Mouse (Mus musculus): ENCODE measurements around the gene Tdg.
A peak's percentile ranks its signal among the peaks of the same experiment; 100 is the strongest.

The Tdg gene

DNA sequence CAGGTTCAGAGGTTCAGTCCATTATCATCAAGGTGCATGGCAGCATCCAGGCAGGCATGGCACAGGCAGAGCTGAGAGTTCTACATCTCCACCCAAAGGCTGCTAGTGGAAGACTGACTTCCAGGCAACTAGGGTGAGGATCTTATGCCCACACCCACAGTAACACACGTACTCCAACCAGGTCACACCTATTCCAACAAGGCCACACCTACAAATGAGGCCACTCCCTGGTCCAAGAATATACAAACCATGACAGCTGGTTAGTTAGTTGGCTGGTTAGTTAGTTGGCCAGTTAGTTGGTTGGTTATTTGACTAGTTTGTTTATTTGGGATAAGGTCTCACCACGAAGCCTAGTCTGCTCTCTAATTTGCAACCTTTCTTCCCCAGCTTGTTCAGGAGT, 33.7 kb downstream of the Tdg start:
- DNase-seq = peak; percentile 78

DNA sequence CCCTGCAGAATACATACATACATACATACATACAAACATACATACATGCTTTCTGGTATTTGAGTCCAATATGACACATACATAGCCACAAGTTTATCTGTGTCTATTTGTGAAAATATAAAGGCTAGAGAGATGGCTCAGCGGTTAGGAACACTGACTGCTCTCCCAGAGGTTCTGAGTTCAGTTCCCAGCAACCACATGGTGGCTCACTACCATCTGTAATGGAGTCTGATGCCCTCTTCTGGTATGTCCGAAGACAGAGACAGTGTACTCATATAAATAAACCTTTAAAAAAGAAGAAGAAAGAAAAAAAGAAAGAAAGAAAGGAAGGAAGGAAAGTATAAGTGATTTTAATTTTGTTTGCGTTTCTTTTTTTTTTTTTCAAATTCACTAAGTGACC, 36.3 kb downstream of the Tdg start:
- DNase-seq = peak; percentile 29

DNA sequence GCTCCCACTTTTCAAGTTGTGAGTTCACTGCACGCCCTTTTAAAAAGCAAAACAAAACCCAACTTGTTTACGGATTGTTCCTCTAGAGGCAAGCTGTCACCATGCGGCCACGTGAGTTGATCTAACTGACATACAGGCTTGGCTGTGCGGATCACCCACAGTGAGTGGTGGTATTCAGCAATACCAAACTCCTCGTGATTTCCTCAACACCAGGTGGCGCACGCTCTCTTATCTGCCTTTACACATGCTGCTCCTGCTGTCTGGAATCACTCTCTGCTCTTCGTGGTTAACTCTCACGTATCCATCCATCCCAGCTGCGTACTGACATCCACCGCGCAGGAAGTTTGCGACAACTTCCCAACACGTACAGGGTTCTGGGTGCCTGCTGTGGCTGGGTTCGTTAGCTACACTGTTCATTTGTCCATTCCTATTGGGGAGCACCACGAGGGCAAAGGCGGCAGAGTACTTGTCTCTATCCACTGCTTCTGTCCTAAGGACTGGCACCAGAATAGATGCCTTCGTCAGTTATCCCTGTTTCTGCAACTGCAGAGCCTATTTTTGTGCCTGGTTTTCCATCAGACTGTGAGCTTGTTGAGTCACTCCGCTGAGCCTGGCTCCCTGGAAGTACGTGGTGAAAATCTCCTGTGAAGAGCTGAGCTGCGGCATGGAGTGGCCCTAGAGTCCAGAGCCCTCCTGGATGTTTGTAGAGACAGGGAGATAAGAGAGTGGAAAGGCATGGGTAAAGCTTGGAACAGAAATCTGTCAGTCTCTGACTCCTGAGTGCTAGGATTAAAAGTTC, 37.0 kb downstream of the Tdg start:
- DNase-seq = peak; percentile 98

DNA sequence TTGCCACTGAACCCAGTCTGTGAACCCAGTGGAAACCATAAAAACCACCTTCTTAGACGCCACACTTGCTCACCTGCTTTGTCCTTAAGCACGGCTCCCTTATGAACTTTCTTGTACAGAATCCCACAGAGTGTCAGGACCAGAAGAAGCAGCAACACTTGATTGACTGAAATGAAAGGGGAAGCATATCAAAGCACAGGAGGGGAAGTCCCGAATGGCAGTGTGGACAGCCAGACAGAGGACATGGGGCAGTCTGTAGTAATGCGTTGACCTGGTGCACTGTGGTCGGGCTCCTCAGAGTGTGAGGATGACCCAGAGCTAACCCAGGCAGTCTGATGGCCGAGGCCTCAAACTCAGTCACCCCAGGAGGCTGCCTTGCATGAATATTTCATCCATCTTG, 40.6 kb downstream of the Tdg start:
- DNase-seq = peak; percentile 71

DNA sequence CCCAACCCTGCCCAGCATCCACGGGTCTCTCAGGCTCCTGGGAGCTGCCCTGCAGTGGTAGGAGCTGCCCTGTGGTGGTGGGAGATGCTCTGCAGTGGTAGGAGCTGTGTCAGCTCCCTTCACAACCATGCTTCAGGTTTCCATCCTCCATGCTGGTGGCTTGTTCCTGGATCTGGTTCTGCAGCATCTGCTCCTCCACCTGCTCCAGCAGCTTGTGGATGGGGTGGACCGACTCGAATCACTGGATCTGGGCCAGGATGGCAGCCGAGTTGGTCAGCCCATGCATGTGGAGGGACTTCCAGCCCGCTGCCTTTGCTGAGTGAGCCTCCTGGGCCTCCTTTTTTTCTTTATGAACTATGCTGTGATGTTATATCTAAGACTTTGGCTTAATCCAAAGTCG, 47.3 kb downstream of the Tdg start:
- peak; percentile 86 for DNase-seq

DNA sequence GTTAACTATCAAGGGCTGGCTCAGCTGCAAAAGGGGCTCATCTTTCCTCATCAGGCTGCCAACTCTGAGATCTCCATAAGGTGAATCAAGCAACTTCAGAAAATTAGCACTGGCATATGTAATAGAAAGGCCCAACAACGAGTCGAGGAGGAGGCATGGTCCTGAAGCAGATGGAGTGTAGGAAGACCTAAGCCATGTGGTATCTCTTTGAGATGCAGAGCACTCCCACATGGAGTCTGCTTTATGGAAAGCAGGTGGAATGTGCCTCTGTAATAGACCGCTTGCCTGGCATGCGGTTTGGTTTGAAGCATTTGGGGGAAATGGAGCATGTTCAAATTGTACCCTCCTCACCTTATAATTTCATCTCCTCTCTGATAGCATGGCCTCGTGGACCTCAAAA, 51.1 kb downstream of the Tdg start:
- DNase-seq = no peak

DNA sequence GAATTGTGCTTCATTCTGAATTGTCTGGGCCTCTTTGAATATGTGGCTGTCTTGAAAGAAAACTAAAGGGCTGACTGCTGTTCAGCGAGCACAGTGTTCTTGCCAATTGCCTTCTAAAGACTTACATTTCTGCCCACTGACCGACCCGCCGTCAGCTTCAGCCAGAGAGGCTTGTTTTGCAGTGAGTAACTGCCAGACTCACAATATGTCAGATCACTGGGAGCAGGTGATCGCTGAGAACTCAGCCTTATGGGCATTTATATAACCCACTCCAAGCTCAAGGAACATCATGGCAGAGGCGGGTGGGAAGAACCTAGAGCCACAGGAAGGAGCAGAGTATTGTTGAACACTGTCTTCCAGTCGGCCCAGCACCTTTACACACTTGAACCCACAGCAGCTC, 52.0 kb downstream of the Tdg start:
- peak; percentile 70 for DNase-seq

DNA sequence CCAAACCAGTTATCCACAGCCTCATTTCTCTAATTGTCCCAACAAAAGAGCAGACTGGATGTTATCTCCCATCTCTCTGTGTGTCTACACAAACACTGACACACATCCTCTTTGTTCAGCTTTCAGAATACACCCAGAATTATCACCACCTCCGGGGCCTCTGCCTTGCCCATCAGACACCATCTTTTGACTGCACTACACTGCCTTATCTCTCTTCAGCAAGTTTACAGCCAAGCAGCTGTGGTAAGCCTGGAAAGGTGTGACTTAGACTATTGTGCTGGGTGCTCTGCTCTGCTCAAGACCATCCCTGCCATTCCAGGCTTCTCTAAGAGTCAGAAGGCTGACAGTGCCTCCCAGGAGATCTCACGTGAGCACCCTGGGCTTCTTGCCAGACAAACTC, 55.8 kb downstream of the Tdg start:
- DNase-seq = peak; percentile 36

DNA sequence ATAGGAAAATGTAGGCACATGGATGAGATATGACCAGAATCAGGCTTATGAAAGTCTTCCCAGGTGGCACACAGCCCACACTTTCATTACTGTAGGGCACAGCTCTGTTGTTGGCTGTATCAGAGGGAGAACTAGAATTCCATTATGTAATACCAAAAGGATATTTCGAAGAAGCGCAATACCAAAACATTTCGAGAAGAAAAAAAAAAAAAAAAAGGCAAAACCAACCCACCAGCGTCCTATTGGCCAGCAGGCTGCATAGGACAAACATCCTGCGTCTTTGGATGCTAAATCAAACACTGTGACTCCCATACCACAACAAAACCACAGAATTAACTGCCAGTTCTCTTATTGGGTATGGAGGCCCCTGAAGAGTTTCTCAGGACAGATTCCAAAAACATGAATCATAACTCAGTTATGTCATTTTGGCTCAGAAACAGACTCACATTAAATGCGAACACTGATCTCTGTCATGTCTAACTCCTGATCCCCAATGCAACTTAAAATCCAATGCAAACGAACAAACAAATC, 60.1 kb downstream of the Tdg start:
- DNase-seq = peak; percentile 92

DNA sequence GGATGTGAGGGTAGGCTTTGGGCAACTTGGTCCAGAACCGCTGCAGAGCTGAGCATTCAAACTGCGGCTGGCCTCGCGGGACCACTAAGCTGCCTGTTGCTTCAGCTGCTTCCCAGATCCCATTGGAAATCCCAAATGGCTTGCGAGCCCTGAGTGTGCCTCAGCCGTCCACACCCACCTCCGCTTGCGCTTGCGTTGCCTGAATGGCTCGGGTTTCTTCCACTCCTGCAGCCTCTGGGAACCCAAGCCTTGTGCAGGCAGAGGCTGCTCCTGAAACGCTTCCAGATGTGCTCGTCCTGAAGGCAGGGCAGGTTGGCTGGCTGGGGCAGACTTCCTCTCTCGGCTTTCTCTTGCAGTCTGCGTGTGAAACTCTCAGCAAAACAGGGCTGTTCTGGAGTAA, 60.9 kb downstream of the Tdg start, which contains the start of gene Glt8d2:
TSS of gene Glt8d2 (minus strand) at position 157 of the 400 bp plus-strand sequence.
- DNase-seq = peak; percentile 98

DNA sequence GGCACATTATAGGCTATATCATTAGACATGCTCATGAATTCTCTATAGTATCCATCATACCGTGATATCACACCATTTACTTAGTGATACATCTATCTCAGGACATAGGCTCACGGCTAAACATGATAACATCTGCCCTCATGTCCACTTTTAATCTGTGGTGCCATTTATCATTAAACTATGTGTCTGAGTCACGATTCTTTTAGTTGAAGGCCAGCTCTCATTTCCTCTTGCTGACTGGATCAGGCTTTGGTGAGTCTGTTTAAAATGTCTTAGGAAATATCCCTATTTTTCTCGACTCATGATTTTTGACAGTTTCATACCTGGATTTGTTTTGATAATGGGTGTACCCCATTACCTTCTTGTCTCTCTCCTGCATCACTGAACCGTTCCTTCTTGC, 66.3 kb downstream of the Tdg start, which contains the start of gene Hcfc2:
TSS of gene Hcfc2 (plus strand) at position 205 of the 400 bp plus-strand sequence.
- no peak for DNase-seq

DNA sequence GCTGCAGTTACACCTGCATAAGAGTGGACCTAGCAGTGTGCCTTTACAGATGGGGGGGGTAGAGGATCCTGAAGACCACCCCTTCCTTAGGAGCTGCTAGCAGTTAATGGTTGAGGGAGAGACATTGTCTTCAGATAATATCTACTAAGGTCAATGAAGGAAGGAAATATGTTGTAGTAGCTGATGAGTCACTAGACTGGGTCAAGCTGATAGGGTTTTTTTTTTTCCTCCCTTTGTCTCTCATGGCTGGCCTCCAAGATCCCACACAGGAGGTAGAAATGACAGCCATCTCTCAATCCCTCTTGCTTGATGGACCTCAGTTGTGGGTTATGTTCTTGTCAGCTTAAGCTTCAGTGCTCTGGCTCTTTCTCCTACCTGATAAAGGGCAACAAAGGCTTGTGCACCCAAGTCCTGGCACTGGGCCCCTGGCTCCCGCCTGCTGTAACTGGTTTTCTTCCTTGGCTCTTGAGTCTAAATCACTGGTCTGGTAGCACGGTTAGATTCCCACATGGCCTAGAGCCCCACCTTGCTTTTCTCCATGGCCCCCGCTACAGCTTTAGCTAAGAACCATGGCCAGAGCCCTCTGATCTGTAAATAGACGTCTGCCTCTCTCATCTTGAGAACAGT, 66.9 kb downstream of the Tdg start:
- peak; percentile 90 for DNase-seq

DNA sequence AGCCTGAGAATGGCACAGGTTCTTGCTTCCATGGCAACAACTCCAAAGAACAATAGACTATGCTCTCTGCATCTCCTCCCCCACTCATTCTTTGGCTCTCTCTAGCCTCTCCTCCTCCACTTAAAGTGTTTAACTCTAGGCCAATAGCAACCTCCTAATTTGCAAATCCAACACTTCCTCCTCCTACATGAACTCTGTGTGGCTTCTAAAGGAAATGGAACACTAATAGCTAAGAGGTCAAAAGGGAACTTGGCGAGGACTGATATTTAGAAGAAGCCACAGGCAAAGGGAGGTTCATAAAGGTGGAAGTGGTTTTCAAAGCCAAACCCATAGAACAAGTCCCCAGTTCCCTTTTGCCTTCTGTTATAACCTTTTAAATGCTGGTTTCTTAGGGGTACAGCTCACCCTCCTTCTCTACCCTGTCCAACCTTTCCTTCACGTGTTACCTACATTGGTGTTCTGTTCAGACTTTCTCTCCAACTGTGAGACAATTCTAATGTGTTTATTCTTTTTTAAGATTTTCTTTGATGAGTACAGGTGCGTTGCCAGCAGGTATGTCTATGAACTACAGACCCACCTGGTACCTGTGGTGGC, 67.8 kb downstream of the Tdg start:
- DNase-seq = peak; percentile 91

DNA sequence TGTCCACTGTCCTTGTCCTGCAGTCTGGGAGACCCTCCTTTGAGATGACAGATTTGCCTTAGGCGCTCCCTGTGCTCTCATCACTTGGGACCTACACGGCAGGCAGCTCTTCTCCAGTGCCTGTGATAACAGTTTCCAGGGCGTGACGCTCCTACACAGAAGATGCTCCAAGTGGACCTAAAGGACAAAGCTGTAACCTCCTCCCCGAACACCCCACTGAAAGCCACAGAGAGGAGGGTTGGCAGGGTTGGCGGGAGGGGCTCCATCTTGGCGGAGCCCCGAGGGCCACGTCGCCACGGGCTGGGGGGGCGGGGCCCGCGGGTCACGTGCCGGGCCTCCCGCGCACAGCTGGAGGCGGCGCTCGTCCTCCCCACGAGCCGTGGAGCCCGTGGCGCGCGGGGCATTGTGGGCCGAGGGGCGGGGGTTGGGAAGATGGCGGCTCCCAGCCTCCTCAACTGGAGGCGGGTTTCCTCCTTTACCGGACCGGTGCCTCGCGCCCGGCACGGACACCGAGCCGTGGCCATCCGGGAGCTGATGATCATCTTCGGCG, 69.2 kb downstream of the Tdg start:
- peak; percentile 99 for DNase-seq

DNA sequence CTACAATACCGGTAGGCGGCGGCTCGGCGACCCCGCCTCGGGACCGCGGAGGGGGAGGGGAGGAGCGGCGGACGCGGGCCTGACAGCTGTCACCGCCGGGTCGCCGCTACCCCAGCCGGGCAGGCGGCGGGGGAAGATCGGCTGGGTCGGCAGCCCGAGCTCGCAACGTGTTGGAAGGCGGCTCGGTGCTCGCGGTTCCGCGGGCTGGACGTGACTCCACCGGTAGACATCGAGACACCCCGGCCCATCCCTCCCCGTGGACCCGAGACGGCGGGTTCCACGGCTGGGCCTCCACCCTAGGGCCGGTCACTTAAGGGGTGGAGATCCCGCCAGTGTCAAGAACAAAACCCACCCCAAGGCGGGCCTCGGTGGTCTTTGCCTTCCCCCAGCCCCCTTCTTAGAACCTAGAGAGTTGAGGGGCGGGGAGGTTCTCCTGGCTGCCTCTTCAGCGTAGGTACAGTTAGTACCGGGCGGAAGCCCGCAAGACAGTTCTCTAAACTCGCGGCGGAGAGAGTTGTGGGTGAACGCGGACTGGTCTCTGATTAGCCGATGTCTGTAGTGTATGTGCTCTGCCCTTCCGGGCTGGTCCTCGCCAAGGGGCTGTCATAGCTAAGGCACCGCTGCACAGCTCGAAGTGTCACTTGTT, 69.8 kb downstream of the Tdg start:
- no peak for DNase-seq
